Mouse (Mus musculus) embryo, embryonic 10.5 days (tissue): ENCODE data around the gene Ncapd3.

Experiments
- DNase-seq: peaks from one replicate; pipeline ENCODE4 v3.0.0-alpha.2; 2015; ENCODE audit warnings: low spot score

Ncapd3 gene

GRCm38 (mm10) chr9:27029828-27030762 lies at the start of gene Ncapd3, which contains the start of gene Vps26b:
Gene Ncapd3 (plus strand): TSS chr9:27030175.
Gene Vps26b (minus strand): TSS chr9:27030065.
- DNase-seq: peak; percentile 99

- no peak for DNase-seq
Observed at GRCm38 (mm10) chr9:26985090-26985613, 44.8 kb upstream of the Ncapd3 start.

- no peak for DNase-seq
Observed at GRCm38 (mm10) chr9:26985668-26986277, 44.2 kb upstream of the Ncapd3 start.

DNA sequence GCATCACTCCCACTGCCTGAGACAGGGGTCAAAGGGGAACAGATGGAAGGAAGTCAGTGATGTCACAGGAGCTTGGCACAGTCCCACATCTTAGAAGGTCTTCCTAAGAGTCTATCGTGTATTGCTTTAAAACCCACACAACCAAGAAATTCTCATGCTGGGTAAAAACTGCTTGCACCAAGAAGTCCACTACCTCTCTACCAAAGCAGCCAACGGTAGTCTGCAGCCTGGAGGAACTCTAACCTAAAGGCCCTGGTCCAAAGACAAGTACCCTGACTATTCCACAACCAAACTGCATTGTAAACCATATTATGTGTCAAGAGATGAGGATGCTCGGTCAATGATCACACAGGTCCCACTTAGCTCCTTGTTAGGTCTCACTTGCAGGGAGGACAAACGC lies 39.8 kb upstream of the Ncapd3 start:
- DNase-seq: no peak

DNA sequence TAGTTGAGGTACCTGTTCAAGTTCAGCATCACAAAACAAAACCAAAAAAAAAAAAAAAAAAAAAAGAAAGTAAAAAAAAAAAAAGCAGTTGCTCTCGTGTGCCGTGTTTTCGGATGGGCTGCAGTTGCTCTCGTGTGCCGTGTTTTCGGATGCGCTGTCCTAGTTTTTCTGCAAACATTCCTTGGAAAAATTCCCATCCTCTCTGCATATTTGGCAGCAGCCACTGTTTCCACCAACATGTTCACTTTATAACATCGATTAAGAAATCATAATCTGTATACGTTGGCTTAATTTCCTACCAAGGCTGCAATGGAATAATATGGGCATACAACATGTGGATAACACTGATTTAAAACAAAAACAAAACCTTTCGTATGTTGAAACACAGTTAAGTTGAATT lies 36.9 kb upstream of the Ncapd3 start:
- no peak for DNase-seq

DNA sequence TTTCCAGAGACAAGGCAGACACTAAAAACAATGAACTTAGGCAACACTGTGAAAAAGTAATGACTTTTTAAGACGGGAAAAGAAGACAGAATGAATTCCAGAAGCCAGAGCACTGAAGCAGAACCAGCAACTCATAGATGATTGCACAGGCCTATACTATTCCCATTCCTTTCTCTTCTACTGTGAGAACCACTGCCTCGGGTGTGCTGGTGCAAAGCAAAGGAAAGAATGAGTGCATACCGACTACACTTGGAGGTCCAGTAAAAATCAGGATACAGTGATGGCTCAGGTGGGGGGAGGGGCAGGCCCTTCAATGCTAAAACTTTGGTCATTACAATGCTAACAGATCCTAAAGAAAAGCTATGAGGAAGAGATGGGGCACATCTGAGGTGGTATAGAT lies 36.1 kb upstream of the Ncapd3 start:
- DNase-seq: no peak

- no peak for DNase-seq
Observed at GRCm38 (mm10) chr9:26997062-26997461, 32.9 kb upstream of the Ncapd3 start.

GRCm38 (mm10) chr9:26997501-26997900 lies 32.5 kb upstream of the Ncapd3 start:
- no peak for DNase-seq

GRCm38 (mm10) chr9:26998669-26999460 lies 31.1 kb upstream of the Ncapd3 start:
- no peak for DNase-seq

DNA sequence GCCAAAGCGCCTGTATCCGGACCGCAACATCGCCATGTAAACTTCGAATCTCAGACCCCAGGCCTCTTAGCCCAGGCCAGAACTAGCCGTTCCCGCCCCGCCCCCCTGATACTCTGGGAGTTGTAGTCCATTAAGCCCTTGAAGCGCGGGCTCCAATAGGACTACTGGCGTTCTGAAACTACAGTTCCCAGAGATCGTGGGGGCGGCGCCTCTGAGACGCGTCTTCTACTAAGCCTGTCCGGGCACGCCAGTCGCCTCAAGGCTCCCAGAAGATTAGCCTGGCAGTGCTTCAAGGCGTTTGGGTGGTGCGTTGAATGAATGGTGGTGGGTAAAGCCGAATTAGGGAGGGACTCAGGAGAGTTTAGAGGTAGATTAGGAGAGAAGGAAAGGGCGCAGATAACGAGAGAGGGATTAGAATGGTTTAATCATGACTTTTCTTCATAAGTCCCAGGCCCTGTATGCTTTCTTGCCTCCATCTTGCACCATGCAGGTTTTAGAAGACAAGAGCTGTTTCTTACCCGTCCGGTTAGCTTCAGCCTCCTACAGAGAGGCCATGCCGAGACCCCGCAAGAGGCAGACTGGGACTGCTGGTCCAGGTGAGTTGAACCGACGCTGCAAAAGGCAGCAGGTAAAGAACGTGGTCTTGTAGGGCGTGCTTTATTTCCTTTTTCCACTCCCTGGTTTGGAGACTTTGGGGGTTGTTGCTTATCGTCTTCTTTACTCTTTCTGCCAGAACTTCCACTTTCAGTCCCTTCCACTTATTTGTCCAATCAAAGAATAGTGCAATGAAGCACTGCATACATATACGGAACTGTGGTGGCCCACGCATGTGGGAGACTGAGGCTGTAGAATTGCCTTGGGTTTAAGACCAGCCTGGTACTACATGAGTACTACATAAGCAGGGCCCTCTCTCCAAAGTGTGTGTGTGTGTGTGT lies 30.2 kb upstream of the Ncapd3 start, which contains the start of the genes Acad8 and Thyn1:
Gene Acad8 (minus strand): TSS at position 106 of the 935 bp plus-strand sequence.
Gene Thyn1 (plus strand): TSS at position 250 of the 935 bp plus-strand sequence.
- DNase-seq: peak; percentile 100

DNA sequence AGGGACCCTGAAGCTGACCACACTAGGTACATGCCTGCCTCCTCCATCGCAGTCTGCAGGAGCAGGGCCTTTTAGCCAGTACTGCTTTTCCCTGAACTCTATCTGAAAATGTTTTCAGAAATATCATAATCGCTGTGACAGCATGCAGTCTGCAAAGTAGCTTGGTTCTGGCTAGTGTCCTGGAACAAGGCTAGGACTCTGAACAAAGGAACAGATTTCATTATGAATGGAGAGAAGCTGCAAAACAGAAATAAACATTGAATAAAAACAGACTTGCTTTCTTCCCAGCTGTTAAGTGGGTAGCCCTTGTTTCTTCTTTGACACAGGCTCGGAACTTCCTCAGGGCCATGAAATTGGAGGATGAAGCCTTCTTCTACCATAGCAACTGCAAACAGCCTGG lies 24.7 kb upstream of the Ncapd3 start:
- no peak for DNase-seq

DNA sequence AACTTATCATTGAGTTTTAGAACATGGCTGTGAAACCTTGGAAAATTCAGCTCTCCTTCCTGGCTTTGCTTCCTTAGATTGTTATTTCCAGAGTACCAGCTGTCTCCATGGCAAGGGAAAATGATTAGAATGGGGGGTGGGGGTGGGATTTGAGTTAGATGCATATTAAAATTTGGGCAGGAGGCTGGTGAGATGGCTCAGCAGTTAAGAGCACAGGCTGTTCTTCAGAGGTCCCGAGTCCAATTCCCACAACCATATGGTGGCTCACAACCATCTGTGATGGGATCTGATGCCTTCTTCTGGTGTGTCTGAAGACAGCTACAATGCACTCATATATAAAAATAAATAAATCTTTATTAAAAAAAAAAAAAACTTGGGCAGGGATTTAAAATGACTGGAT lies 24.0 kb upstream of the Ncapd3 start:
- no peak for DNase-seq

DNA sequence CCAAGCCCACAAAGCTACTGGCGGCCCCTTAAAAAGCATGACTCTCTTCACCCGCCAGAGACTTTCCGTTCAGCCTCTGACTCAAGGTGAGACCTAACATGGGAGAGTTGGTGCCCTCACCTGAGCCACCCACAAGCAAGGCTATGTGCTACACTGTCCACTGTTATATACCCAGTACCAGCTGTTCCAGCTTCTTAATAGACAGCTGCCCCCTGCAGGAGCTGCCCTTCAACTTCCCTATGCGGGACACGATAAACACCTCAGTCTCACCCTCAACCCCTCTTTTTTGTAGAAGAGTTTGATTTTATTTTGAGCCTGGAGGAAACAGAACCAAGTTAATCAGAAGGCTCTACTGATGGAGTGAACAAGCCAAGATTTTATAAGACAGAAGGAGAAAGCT lies 23.1 kb upstream of the Ncapd3 start:
- no peak for DNase-seq

DNA sequence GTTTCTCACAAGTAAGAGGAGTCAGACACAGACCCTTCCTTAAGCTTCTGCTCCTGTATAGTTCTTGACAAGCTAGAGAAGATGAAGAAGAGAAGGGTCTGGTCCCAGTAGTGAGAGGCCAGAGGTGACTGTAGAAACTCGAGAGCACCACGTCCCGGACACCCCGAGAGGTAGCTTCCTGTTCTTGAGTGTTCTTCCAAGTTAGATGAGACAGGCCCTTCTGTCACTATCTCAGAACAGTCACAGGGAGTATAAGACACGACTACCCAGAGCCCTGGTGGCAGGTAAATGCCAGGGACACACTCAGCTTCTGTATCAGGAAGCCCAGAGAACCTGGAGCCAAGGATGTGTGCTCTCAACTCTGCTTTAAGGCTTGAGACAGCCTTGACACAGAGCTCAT lies 20.7 kb upstream of the Ncapd3 start:
- DNase-seq: no peak

GRCm38 (mm10) chr9:27011572-27011971 lies 18.4 kb upstream of the Ncapd3 start:
- no peak for DNase-seq

DNA sequence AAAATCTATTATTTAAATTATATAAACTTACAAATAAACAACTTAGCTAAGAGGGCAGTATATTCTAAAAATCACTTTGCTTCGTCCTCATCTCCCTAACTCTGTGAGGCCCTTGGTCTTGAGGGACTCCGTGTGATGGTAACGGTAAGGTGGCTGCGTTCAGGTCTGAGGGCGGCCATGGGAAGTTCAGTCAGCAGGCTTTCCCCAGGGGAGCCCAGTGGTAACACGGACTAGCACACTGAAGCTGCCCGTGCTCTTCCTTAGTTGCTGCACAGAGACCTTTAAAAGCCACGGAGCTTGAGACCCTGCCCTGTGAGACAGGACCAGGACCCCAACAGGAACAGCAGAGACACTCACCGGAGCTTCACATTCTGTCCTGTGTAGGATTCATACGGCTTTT lies 11.0 kb upstream of the Ncapd3 start:
- no peak for DNase-seq

- DNase-seq: no peak
Observed at GRCm38 (mm10) chr9:27023681-27024080, 6.3 kb upstream of the Ncapd3 start.

DNA sequence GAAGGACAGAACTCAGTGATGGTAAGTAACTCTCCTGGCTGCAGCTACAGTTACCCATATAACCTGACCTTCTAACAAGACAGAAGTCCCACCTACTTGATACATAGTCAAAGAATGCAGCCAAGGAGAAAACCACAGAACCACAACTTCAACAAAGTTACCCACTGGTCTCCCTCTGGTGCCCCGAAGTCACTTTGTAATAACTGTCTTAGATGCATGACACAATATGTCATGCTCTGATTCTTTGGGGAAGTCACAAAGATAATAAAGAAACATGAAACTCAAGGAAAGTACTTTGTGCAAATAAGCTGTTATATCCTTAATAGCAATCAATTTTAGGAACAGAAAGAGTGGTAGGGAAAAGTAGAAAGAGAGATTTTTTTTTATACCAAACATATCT lies 3.3 kb upstream of the Ncapd3 start:
- no peak for DNase-seq

DNA sequence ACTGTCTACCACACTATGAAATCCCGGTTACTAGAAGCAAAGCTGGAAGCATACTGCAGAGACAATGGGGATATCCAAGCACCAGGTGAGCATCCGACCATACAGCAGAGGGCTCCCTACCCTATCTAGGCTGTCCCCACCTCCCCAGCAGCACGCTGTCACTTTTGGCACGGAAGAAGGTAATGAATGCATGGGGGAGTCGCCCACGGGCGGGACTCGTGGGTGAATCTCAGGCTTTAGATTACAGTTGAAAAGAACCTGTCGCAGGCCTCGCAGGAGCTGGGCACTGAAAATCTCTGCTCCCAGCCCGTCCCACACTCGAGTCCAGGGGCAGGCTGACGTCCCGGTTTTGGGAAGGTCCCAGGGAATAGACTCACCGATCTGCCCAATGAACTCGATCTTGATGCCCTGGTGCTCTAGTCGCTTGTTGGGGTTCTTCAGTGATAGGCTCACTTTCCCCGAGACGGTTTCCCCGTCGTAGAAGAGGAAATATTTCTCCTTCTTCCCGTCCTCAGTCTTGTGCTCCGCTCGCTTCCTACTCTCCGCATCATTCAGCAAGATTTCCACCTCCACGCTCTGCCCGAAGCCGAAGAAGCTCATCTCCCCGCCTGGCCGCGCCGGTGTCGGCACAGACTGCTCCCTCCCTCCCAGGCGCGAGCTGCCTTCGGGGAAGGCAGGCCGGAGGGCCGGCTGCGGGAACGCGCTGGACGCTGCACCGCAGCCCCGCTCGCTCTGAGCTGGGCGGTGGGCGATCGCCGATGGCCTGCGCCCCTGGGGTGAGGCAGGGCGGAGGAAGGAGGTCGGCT lies 750 bp upstream of the Ncapd3 start:
- peak; percentile 46 for DNase-seq

DNA sequence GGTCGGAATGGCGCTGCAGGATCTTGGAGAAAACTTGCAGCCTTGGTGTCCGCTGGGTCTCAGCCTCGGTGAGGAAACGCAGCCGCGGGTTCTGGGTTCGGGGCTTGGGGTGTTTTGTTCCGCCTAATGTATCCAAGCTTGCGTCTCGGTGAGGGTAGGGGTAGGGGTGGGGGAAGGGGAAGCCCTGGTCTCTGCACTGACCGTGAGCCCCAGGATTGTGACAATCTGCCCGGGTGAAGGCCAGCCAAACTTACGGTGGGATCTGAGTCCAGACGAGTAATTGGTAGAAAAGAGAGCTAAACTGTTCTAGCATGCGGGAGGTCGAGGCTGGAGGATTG lies 757 bp downstream of the Ncapd3 start:
- no peak for DNase-seq
